Mouse (Mus musculus) G1E (cell line): ENCODE results near the gene 1700016C15Rik. TPM values are rescaled to one million over a fixed set of nuclear protein-coding genes. Genes with fewer than 3 reads are reported as not detected.

Experiments
- ATAC-seq: 2 replicates; pipeline ENCODE4 v1.8.0; 2016; ENCODE audit warnings: mild to moderate bottlenecking; ENCODE audit not compliant: insufficient number of reproducible peaks, poor library complexity, low FRiP score, severe bottlenecking; ENCODE audit errors: extremely low read depth
- DNase-seq: peaks from one replicate; pipeline ENCODE4 v3.0.0; 2012; ENCODE audit warnings: low spot score
- H3K27me3 ChIP-seq: 2 replicates; pipeline ENCODE4 v1.6.1; 2012; ENCODE audit warnings: mild to moderate bottlenecking, low read length, inconsistent platforms; ENCODE audit not compliant: insufficient read depth
- H3K36me3 ChIP-seq: replicated peaks from 2 replicates; pipeline ENCODE3; 2012; ENCODE audit warnings: mild to moderate bottlenecking, inconsistent platforms
- H3K4me1 ChIP-seq: 2 replicates; pipeline ENCODE4 v1.6.1; 2012; ENCODE audit warnings: low read depth, low read length, inconsistent platforms, mixed read lengths; ENCODE audit not compliant: insufficient read depth
- H3K4me3 ChIP-seq: 2 replicates; pipeline ENCODE4 v1.5.1; 2012; ENCODE audit warnings: low read depth, mild to moderate bottlenecking, inconsistent platforms, low read length, moderate library complexity, mixed read lengths
- H3K9me3 ChIP-seq: replicated peaks from 2 replicates; pipeline ENCODE4 v1.6.1; 2012; ENCODE audit warnings: inconsistent platforms
- CTCF ChIP-seq: IDR thresholded peaks from 2 replicates; pipeline ENCODE4 v1.5.1; 2012; ENCODE audit warnings: low read depth, low read length, inconsistent platforms, mixed read lengths
- GATA1 ChIP-seq: IDR thresholded peaks from 2 replicates; pipeline ENCODE4 v1.6.1; 2012; ENCODE audit warnings: borderline replicate concordance, low read length, inconsistent platforms, mixed read lengths
- GATA2 ChIP-seq: IDR thresholded peaks from 2 replicates; pipeline ENCODE4 v1.6.1; 2012; ENCODE audit warnings: low read depth, low read length, inconsistent platforms, borderline replicate concordance
- POLR2AphosphoS5 ChIP-seq: IDR thresholded peaks from 2 replicates; pipeline ENCODE4 v1.6.1; 2012; ENCODE audit warnings: low read depth, low read length, inconsistent platforms; ENCODE audit not compliant: insufficient replicate concordance
- TAL1 ChIP-seq: conservative IDR thresholded peaks from 2 replicates; pipeline ENCODE4 v1.6.1; 2012; ENCODE audit warnings: low read depth, low read length, inconsistent platforms, mixed read lengths
- polyA plus RNA-seq: library from polyadenylated mRNA; stranded (reverse); fragments of >175 nt; gene quantifications from 2 replicates; pipeline ENCODE4 v1.2.3, GENCODE M21; 2012
- total RNA-seq, 2 experiments: library from RNA; stranded (forward) in 1 of 2; stranded (reverse) in 1 of 2; fragments of 200-1000 nt in 1 of 2; fragments of >200 nt in 1 of 2; fragmentation: Nextera tagmentation in 1 of 2; gene quantifications; 2 replicates each; pipeline ENCODE4 v1.2.3; 2014 to 2017

The 1700016C15Rik gene
- total and polyA plus RNA-seq, 3 experiments: not detected

- Histone ChIP-seq H3K4me3 (no peak overlapping the region), H3K9me3 (0 out of 2 replicates have a peak, but pooled peaks cover 3% of the 10 kb centered on the region), H3K4me1 (no peaks in the 10 kb centered on the region), H3K36me3 (no peaks in the 10 kb centered on the region), H3K27me3 (peaks cover 2% of the 10 kb centered on the region; the same call in 1 of the 2 replicates)
- DNase-seq: no peak
- no peak for ATAC-seq
- TF ChIP-seq CTCF (no peak), TAL1 (no peak), POLR2AphosphoS5 (no peak), GATA2 (no peak), GATA1 (no peak)
Observed at GRCm38 (mm10) chr1:177727883-177728525, 1.6 kb upstream of the 1700016C15Rik start.

DNA sequence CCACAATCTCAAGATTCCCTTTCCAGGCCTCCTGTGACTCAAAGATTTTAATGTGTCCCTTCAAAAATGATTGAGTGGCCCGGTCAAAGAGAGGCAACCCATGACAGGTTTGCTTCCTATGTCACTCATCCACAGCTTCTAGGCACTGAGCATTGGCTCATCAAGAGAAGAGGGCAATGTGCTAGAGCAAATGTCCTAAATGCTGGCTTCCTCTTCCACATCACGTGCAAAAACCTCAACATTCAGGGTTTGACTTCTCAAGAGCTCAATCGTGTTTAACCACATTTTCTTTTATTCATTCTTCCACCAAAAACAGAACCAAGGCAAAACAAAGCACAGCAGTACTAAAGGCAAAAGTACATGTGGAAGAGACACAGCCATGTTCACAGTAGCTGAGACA is 2.4 kb downstream of the 1700016C15Rik start:
- DNase-seq (no peak), ATAC-seq (no peak)
- Histone ChIP-seq H3K4me3 (no peak overlapping the region), H3K4me1 (no peaks in the 10 kb centered on the region), H3K27me3 (no peaks in the 10 kb centered on the region), H3K36me3 (no peaks in the 10 kb centered on the region), H3K9me3 (0 out of 2 replicates have a peak, but pooled peaks cover 3% of the 10 kb centered on the region)
- TF ChIP-seq GATA1: no peak

DNA sequence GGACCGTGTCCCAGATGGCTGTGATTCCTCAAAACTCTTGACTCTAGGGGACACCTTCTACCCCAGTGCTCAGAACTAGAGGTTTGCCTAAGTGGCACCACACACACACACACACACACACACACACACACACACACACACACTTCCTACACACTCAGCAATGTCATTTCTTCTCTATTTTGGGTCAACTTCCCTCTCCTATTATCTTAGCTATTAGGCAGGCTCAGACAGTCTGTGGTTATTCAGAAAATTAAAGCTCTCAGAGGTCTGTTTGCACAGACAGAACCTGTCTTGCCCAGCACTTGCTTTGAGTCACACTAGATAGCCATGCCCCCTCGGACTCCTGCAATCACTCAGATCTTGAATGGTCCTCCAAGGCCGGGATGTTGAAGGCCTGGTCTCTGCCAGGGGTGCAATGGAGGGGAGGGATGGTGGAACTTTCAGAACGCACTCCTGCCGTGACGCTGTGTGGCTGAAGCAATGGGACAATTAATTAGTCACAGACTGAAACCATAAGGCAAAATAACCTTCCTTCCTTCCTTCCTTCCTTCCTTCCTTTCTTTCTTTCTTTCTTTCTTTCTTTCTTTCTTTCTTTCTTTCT is 8.0 kb downstream of the 1700016C15Rik start:
- DNase-seq (no peak), ATAC-seq (no peak)
- Histone ChIP-seq H3K4me3 (no peak overlapping the region), H3K36me3 (no peaks in the 10 kb centered on the region), H3K4me1 (no peaks in the 10 kb centered on the region), H3K9me3 (no peaks in the 10 kb centered on the region), H3K27me3 (no peaks in the 10 kb centered on the region)
- TF ChIP-seq CTCF: no peak
- TF ChIP-seq GATA1: no peak
- no peak for TF ChIP-seq POLR2AphosphoS5
- TF ChIP-seq TAL1: no peak
- no peak for TF ChIP-seq GATA2

DNA sequence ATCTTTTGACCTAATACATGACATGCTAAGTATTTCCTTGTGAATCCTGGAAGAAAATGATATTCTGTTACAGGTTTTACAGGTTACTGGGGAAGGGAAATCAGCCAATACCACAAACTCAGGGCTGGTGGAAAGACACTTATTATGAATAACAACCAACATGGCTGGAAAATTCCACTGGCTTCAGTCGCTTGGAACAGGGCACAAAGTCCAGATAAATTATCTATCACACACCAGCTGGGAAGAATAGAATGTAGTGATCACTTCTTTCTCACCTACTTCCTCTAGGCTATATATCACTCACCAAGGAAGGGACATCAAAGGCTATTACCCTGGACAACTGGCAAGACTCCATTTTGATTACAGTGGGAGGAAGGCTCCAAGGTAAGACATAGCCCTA is 11.1 kb downstream of the 1700016C15Rik start:
- ATAC-seq (no peak), DNase-seq (no peak)
- TF ChIP-seq GATA1 (no peak), GATA2 (no peak), TAL1 (no peak), POLR2AphosphoS5 (no peak)
- Histone ChIP-seq H3K4me1 (no peaks in the 10 kb centered on the region), H3K36me3 (no peaks in the 10 kb centered on the region), H3K9me3 (no peaks in the 10 kb centered on the region), H3K27me3 (no peaks in the 10 kb centered on the region), H3K4me3 (no peak overlapping the region)

GRCm38 (mm10) chr1:177742119-177742518 is 12.5 kb downstream of the 1700016C15Rik start:
- Histone ChIP-seq H3K4me1 (no peaks in the 10 kb centered on the region), H3K9me3 (no peaks in the 10 kb centered on the region), H3K27me3 (no peaks in the 10 kb centered on the region), H3K4me3 (no peak overlapping the region), H3K36me3 (no peaks in the 10 kb centered on the region)
- DNase-seq: no peak
- ATAC-seq: no peak
- no peak for TF ChIP-seq TAL1
- TF ChIP-seq CTCF: no peak
- TF ChIP-seq POLR2AphosphoS5: no peak
- TF ChIP-seq GATA2: no peak
- no peak for TF ChIP-seq GATA1

- no peaks in the 10 kb centered on the region for H3K36me3 ChIP-seq
- no peaks in the 10 kb centered on the region for H3K27me3 ChIP-seq
- H3K4me1 ChIP-seq: no peaks in the 10 kb centered on the region
- TF ChIP-seq GATA1 (no peak), GATA2 (no peak), CTCF (no peak), TAL1 (no peak), POLR2AphosphoS5 (no peak)
- ATAC-seq: no peak
- H3K4me3 ChIP-seq: no peak overlapping the region
- no peak for DNase-seq
- H3K9me3 ChIP-seq: peaks cover 8% of the 10 kb centered on the region
Observed at GRCm38 (mm10) chr1:177744521-177745325, 15.1 kb downstream of the 1700016C15Rik start.
